Mouse (Mus musculus) cerebellum, adult 2 months (tissue): ENCODE results near the gene Elfn1.

ENCODE experiments used
- CTCF ChIP-seq: fragments of 200-500 bp; IDR thresholded peaks from 2 replicates; pipeline ENCODE4 v1.5.1; 2011; ENCODE audit warnings: low read depth, mild to moderate bottlenecking, control low read depth, low read length, moderate library complexity, borderline replicate concordance; ENCODE audit not compliant: insufficient read depth
- POLR2A ChIP-seq: fragments of 200-500 bp; IDR thresholded peaks from 2 replicates; pipeline ENCODE4 v1.6.1; 2011; ENCODE audit warnings: low read length, control low read depth, borderline replicate concordance; ENCODE audit not compliant: insufficient read depth

- TF ChIP-seq CTCF (no peak), POLR2A (no peak)
Observed at GRCm38 (mm10) chr5:140006861-140007260, 99.1 kb downstream of the Elfn1 start.
